Mouse (Mus musculus) adrenal gland (tissue): ENCODE data around the gene Tifa.

Experiments used
- intact Hi-C: fragments of 180-260 bp; cut with DNase I; formaldehyde crosslinking; loops from one replicate; pipeline ENCODE4 v1.15.1; 2025

The Tifa gene

DNA sequence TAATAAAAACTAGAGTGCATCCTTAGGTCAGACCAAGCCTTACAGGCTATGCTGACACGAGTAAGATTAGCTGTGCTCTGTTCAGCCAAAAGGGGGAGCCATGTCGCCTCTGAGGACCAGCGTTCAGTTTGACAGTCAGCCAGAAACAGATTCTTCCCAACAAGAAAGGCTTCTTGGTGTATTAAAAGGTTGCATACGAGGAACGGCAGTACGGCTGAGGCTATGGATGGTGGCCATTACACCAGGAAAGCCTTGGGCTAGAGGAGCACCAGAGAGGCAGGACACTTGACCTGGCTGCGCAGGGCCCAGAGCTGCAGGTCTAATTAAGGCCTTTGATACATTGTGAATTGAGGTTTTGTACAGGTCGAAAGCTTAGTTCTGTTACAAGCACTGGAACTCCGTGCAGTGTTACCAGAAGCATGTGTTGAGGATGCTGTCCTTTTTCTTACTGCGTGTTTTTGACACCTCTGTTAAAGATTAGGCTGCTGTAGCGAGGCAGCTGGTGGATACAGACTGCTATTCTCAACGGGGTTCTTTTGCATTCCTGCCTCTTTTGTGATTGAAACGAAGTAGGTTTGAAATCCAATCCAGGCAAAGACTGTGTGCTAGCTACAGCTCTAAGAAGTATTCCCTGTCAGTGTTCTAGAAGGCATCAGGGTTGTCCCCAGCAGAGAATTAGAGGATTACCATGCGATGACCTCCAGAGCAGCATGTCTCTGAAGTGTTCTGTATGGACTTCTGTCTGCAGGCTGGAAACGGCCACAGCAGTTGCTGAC lies 64.0 kb downstream of the Tifa start:
- intact Hi-C loops: loop anchor here (1.0 kb wide), 1 partner anchor 94 kb away; no protein-coding TSS in a partner anchor

DNA sequence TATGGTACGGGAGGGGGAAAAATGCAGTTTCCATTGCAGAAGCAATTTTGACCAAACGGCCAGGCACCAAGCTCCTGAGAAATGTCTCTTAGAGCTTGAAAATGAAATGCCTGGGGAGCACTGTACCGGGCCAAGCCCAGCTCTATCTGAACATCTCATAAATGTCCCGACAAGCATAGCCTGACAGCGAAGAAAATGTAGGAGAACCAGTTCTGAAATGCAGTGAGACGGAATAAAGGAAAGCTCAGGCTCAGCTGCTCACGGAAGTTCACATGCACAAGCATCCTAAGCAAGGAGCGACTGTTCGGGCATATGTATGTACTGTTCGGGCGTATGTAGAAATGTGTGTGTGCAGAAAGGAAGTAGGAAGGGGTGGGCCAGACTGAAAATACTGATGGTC lies 71.7 kb downstream of the Tifa start:
- intact Hi-C loops: no loop called here

DNA sequence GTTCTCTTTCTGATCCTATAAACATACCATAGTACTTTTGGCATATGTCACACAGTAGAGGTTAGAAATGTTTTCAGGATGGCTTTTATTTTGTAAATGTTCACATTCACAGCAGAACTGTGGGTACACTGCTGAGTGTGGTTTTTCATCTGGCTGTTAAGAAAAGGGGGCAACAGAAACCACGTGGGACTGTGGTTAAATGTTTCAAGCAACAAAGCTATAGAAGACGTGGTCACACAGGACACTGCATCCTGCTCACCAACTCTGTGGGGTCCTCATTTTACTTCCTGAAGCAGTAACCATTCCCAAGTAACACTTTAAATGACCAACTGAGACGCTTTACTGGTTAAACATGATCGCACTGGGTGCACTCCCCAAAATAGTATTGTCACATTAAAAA lies 72.9 kb downstream of the Tifa start:
- intact Hi-C loops: no loop called here

DNA sequence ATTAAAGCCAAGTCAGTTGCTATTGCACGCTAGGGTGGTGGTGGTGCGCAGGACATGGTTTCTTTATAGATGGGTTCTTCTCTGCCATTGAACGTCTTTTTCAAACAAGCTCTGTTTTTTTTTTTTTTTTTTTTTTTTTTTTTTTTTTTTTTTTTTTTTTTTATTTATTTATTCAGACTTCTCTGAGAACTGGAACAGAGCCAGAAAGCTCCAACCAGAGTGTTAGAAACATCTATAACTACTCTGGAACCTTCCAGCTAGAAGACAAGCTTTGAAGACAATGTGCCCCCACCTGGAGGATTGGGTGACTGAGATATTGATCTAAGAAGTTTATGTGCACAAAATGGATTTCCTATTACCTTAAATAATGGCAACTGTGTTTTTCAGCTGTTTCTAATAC lies 74.0 kb downstream of the Tifa start:
- intact Hi-C loops: no loop called here

DNA sequence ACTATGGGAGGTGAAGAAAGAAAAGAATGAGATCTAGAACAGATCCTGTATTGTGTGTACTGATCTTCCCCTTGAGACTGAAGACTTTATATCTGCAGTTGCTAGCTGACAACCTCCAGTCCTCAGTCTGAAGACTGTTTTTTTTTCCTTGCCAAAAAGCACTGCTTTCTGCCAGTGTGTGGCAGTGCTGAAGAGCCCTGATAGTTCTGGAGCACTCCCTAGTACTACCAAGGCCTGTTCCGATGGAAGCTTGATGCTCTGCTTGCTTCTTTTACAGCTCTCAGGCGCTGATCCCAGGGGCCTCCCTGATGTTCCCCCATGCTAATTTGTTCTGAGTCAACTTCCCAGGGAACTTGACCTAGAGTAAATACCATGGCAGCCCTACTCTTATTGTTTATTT lies 74.6 kb downstream of the Tifa start:
- intact Hi-C loops: no loop called here

DNA sequence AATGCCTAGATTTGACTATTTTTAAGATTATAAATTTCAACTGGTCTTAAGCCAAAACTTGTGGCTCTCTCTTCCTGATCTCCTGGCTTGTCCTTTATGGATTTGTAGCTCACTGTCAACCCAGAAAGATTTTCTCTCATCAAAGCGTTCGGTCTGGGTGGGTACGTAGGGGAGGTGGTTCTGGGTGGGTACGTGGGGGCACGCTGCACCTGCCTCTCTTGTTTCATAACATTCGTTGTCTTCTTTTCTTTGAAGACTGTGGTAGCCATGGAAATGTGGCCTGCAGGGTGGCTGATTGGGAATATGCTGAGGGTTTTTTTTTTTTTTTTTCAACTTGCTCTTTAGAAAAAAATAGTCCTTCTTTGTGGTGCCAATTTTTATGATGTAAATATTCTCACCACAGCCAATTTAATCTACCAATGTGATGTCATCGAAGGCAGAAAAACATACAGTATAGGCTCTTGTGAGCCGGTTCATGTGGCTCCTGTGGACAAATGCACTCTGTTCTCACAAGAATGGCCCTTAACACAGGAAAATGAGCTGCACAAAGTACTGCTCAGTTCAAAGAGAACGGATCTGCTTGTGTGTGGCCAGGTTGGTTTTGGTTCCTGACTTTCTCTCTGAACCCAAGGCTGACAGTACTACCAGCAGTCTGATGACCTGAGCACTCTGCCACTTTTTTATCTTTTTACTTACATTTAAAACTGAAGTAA lies 78.6 kb downstream of the Tifa start:
- intact Hi-C loops: no loop called here

DNA sequence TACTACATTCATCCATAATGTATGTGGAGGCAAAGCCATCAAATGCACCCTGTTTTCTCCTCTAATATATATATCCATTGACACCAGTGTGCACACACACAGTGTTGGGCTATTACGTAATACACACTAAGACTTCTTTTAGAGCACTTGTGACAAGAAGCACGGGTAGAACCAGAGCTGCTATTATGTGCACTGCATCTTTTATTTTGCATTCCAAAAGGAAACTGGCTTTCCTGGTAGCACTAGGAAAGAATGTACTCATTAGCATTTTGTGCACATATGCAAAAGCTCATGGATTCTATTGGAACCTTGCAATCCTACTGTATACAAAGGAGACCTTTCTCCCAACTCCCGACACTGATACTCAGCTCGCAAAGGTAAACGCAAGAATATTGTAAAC lies 79.3 kb downstream of the Tifa start:
- intact Hi-C loops: no loop called here

DNA sequence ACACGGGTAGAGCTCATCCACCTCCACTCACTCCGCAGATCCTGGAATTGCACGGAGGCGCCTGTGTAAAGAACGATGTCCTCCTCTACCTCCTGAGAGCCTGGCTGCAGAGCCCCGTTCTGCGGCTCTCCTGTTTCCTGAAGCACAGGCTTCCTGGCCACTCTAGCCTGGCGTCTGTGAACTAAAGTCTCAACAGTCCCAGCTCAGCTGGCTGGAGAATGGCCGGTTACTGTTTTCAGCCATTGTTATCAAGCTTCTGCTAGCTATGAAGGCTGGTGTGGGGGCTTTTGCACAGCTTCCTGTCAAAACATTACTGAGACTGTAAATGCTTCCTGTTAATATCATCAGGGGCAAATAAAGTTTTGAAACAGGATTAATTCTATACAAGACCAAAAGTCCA lies 82.0 kb downstream of the Tifa start:
- intact Hi-C loops: no loop called here

DNA sequence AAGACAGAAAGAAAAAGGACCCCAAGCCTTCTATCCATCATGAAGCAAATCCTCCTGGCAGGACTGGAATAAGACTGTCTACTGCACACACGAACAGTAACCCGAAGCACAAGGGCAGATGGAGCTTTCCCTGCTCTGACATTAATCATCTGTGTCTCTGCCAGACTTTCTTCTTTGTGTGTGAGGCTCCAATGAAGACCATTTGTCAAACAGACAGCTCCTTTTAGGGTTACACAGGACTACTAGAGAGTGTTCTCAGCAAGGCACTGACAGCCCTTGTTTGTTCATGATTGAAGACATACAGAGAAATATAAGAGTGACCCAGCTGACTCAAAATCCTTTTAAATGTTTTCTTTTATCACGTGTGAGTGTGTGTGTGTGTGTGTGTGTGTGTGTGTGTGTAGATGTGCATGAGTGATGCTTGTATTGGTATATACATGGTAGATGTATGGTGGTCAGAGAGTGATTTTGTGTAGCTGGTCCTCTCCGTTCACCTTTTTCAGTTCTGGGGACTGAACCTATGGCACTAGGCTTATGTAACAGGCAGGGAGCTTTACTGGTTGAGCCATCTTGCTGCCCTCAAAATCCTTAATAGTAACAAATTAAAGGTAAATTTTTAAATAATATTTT lies 84.8 kb downstream of the Tifa start:
- intact Hi-C loops: no loop called here

DNA sequence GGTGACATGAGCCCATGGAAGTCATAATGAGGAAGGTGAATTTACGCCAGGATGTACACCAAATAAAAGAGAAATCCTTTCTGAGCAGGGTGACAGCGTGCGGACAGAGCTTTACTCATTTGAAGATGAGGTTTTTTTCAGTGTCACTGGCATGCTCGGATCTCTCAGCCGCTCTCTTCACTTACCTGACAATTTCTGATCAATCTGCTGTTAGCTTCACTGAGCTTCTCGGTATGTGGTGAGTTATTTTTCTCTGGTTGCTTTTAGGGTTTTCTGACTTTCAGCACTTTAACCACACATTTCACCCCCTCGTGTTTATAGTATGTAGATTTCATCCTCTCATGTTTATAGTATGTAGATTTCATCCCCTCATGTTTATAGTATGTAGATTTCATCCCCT lies 85.5 kb downstream of the Tifa start:
- intact Hi-C loops: no loop called here

DNA sequence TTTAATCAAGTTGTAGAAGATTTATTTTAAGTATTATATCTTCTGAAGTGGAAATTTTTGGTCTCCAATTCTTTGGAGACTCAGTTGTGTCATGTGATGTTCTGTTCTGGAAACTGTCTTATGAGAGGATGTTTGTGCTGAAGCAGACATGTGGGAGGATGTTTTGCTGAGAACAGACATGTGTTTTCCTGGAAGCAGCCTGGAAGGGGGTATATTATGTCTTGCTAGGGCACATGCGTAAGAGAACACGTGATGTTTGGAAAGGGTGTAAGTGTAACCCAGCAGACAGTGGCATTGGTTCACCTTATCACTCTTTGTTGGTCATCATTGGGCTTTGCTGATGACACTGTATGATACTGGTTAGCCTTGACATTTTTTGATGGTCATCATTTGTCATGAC lies 85.9 kb downstream of the Tifa start:
- intact Hi-C loops: no loop called here

DNA sequence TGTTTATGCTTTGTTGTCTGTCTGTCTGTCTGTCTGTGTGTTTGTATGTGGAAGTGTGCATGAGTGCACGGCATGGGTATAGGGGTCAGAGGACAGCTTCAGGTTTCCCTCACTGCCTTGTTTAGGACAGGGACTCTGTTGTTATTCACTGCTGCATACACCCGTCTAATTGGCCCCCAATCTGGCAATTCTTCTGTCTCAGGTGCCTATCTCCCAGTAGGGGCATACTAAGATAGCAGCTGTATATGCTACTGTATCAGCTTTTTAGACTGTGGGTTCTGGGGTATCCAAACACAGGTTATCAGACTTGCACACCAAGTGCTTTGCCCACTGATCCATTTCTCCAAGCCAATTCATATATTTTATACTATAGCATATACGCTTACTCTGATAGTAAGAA lies 90.4 kb downstream of the Tifa start:
- intact Hi-C loops: no loop called here

DNA sequence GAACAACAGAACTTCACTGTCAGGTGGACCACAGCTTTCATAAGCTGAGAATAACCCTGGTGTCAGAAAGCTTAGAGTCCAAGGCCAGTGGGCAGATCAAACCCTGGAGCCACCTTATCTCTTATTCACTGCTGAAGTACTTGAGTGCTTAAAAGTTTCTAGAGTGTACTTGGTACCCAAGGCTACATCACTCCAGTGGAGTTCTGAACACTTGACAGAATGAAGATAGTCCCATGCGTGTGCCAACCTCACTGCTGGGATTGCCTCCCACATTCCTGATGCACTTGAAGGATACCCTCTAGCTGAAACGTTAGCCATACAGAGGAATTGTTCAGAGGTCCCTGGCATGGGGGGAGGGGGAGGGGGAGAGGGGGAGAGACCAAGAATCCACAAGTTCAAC lies 92.1 kb downstream of the Tifa start:
- intact Hi-C loops: no loop called here
